Mouse (Mus musculus): ENCODE measurements around the gene Ttyh2.
"Not testable (repeated sequence)": the region's sequence is repeated elsewhere in the genome, so short reads cannot be mapped to it uniquely, and the experiment has no call there.

The Ttyh2 gene

GRCm38 (mm10) chr11:114662746-114663362, 12.4 kb upstream of the Ttyh2 start:
- peak; percentile 77 for DNase-seq

DNA sequence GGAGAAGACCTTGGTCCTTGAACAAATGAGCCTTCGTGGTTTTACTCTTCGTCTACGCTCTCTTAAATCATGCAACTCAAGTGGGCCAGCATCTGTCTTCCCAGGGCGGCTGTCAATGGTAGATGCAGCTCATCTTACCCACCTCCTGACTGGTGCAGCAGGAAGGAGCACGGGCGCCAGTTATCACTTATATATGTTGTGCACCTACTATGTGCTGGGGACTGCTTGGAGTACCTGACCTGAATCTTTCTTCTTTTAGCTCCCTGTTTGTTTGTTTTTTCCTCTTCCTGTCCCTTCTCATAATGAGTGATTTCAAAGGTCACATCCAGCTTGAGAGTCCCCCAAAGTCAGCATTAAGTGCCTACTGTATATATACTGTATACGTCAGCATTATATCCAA, 11.1 kb upstream of the Ttyh2 start:
- no peak for DNase-seq

DNA sequence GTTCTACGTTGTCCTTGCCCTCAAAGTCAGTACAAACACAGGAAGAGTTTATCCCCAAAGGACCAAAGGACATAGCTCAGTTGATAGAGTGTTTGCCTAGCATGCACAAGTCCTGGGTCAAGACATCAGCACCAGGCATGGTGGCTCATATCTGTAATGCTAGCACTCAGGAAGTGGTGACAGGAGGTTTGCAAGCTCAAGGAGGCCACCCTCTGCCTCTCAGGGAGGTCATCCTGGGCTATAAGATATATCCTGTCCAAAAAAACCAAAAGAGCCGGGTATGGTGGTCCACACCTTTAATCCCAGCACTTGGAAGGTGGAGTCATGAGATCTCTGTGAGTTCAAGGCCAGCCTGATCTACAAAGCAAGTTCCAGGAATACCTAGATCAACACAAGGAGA, 9.8 kb upstream of the Ttyh2 start:
- no peak for DNase-seq

- DNase-seq: no peak
Measured at GRCm38 (mm10) chr11:114666786-114667185, 8.4 kb upstream of the Ttyh2 start.

DNA sequence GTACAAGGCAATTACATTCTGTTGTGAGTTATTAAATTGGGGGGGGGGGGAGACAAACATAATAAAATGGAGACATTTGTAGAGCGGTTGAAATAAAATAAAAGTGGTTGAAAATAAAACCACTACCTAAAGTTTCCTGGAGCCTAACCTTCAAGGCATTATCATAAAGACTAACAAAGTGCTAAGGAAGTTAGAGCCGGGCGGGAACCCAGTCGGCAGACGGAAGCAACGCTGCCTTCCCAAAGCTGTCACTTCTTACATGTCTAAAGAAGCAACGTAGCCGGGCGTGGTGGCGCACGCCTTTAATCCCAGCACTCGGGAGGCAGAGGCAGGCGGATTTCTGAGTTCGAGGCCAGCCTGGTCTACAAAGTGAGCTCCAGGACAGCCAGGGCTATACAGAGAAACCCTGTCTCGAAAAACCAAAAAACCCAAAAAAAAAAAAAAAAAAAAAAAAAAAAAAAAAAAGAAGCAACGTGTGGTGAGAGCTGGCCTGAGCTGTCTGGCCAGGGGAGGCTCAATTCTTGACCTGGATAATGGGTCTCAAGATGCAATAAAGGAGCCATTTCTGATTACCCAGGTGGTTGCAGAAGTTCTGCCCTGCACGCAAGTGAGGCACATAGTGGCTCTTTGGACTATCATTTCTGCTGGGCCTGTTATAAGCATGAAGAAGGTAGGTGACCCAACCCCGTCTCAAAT, 7.8 kb upstream of the Ttyh2 start:
- DNase-seq: no peak

- peak; percentile 54 for DNase-seq
Measured at GRCm38 (mm10) chr11:114667932-114668285, 7.3 kb upstream of the Ttyh2 start.

DNA sequence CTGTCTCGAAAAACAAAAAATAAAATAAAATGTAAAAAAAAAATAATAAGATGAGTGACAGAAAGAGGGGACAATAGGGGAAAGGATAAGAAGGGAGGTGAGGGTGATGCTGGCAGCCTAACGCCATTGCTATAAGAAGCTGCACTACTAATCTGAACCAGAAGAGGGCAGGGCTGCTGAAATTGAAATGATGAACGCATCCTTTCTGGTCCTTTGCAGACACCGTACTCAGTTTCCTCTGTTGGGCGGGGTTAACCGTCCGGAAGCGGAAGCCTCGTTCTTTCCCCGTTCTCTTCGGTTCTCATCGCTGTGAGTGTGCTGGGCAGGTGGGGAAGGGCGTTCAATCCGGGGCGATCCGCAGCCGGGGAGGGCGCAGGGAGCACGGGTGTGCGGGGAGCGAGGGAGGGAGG, 6.9 kb upstream of the Ttyh2 start, which contains the start of gene Rpl38:
TSS of gene Rpl38 (plus strand) at position 224 of the 410 bp plus-strand sequence.
- DNase-seq: peak; percentile 95

DNA sequence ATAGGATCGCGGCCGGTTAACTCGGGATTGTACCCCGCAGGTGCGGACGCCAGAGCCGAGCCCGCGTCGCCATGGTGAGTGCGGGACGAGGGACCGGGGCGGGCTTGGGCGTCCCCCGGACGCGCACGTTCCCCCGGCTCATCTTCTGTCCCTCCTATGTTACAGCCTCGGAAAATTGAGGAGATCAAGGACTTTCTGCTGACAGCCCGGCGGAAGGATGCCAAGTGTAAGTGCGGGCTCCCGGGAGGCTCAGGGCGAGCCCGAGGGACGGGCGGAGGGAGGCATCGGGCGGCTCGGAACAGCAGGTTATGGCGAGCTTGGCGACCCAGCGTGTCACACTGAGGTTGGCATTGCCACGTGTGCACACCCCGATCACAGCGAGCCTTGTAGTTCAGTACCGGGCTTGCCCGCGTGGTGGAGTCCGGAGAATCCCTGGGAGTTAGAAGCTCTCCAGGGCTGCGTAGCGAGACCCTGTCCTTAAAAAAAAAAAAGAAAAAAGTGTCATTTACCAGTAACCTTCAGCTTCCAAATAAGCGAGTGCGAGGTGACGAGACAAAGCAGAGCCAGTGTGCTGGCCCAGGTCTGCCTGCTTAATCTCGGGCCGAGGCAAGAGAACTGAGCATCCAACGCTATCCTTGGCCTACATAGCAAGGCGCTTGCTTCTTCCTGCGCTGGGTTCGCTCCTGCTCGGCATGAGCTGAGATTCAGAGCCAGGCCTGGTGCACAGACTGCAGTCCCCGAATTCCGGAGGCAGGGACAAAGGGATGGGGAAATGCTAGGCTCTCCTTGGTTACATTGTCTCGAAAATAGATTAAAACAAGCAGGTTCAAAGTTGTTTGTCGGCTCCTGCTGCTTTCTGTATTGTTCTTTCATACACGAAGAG, 6.2 kb upstream of the Ttyh2 start:
- peak; percentile 87 for DNase-seq

- DNase-seq: no peak
Measured at GRCm38 (mm10) chr11:114669651-114670168, 5.5 kb upstream of the Ttyh2 start.

- DNase-seq: no peak
Measured at GRCm38 (mm10) chr11:114671147-114671546, 4.1 kb upstream of the Ttyh2 start.

GRCm38 (mm10) chr11:114672794-114673718, 2.2 kb upstream of the Ttyh2 start:
- peak; percentile 79 for DNase-seq

DNA sequence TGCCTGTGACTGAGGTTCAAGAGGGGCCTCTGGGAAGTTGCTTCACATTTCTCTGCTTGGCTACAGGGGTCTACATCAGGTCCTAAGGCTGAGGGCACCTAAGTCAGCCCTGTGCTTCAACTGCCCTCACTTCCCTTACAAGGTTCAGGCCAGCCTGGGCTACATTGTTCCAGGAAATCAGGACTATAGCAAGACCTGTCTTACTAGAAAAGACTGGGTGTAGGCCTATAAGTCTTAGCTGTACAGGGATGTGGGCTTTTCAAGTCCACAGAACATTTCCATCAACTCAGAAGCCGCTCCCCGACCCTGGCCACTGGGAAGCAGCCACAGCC, 1.5 kb upstream of the Ttyh2 start:
- DNase-seq: no peak

GRCm38 (mm10) chr11:114674180-114674579, 1.1 kb upstream of the Ttyh2 start:
- no peak for DNase-seq

DNA sequence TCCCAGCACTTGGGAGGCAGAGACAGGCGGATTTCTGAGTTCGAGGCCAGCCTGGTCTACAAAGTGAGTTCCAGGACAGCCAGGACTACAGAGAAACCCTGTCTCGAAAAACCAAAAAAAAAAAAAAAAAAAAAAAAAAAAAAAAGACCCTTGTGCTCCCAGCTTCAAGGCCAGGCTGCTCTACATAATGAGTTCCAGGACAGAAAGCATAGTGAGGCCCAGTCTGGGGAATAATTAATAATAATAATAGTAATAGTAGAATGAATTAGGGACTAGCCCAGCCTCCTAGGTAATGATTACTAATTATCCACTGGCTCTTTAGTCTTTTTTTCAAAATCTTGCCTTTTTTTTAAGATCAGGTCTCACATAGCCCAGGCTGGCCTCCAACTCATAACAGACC, 435 bp upstream of the Ttyh2 start:
- not testable (repeated sequence) for DNase-seq

GRCm38 (mm10) chr11:114675826-114676401, 683 bp downstream of the Ttyh2 start:
- DNase-seq: peak; percentile 57

GRCm38 (mm10) chr11:114676431-114676830, 1.2 kb downstream of the Ttyh2 start:
- DNase-seq: peak; percentile 79

- peak; percentile 58 for DNase-seq
Measured at GRCm38 (mm10) chr11:114676896-114677530, 1.8 kb downstream of the Ttyh2 start.

DNA sequence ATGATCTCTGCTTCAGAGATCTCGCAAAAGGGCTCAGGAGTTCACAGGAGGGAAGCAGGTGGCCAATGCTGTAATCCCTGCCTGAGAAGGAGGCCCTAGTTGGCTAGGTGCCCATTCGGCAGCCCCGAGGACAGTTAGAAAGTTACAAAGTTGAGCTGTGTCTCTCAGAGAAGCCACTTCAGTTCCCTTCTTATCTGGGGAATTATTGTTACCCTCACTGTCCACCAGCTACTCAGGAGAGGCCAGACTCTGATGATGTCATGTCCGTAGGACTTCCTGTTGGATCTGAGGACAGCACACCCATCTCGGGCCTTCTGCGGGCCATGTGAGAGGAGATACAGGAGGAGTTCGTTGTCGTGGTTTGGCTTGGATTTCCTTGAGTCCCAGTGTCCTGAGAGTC, 4.4 kb downstream of the Ttyh2 start:
- DNase-seq: peak; percentile 65

GRCm38 (mm10) chr11:114680291-114680690, 5.1 kb downstream of the Ttyh2 start:
- DNase-seq: peak; percentile 80

- no peak for DNase-seq
Measured at GRCm38 (mm10) chr11:114681054-114681453, 5.8 kb downstream of the Ttyh2 start.

DNA sequence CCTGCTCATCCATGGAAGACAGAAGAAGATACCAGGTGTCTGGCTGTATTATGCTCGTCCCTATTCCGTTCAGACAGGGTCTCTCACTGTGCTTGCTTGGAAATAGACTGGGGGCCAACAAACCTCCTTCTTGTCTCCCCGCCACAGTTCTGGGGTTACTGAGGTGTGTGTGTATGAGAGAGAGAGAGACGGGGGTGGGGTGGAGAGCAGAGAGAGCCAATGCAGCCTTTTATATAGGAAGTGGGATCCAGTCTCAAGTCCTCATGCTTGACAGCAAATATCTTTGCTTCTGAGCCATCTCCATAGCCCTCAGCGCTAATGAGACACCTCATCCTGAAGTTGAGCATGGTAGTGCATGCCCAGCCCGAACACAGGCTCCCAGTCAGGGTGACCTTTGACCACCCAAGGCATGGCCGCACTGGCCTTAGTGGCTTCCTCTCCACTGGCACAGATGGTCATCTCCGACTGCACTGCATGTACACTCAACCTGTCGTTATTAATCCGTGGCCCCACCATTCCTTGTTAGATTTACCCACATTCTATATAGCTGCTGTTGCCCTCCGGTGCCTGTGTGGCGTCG, 7.2 kb downstream of the Ttyh2 start:
- no peak for DNase-seq

Measured in kidney, postnatal 10 days (tissue).